Mouse (Mus musculus) left cerebral cortex, adult 18-20 months (tissue): ENCODE data around the gene Itpr2. TPM values are rescaled to one million over a fixed set of nuclear protein-coding genes. Genes with fewer than 3 reads are reported as not detected.

Experiments
- DNase-seq, 2 experiments: peaks; one replicate each; pipeline ENCODE4 v3.0.0; 2021 to 2022; ENCODE audit warnings: low spot score in 2 of 2, mixed read lengths in 1 of 2
- total RNA-seq, 2 experiments: library from RNA; stranded (reverse); gene quantifications; 2 replicates each; pipeline ENCODE4 v1.2.3; 2021

Itpr2 gene
- total RNA-seq, 2 experiments from 2014 or later = 10.7 to 13.3 TPM

- no peak for DNase-seq
Measured at GRCm38 (mm10) chr6:146352258-146352805, 149.7 kb downstream of the Itpr2 start.

DNA sequence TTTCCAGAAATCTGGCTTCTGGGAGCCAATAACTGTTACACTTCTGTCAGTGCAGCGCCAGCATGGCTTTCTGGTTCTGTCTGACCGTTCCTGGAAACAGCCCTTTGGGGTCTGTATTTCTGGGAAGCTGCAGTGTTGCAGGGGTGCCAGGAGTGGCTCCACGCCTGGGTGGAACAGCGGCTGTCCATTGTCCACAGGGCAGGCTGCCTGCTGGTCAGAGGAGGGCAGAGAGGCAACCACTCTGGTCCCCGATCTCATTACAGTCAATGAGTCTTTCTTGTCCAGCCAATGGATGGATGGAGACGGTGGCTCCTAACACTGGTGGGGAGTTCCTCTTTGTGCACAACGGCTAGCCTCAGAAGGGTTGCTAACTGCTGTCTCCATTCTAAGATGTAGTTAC lies 150.2 kb downstream of the Itpr2 start:
- no peak for DNase-seq

- DNase-seq = no peak
Measured at GRCm38 (mm10) chr6:146347568-146347967, 154.5 kb downstream of the Itpr2 start.

DNA sequence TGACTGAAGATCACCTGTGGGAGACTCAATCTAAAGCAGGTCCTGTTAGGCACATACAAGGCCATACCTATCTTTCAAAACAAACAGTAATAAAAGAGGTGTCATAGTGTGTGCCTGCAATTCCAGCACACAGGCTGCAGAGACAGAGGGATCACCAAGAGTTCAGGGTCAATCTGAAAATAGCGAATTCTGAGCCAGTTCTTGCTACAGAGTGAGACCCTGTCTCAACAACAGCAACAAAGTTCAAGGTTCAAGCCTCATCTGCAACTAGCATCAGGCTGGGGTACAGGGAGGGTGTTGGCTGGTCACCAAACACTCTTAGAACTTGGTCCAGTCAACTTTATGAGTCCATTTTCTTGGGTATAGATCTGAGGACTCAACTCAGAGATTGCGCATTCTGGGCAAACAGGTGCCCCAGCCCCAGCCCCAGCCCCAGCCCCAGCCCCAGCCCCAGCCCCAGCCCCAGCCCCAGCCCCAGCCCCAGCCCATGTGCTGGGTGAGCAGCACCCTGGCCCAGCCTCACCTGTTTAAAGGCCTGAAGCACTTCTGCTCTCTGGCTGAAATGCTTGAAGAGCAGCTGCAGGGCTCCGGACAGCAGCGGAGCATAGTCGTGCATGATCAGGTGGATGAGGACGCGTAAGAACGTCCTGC lies 155.4 kb downstream of the Itpr2 start:
- no peak for DNase-seq

DNA sequence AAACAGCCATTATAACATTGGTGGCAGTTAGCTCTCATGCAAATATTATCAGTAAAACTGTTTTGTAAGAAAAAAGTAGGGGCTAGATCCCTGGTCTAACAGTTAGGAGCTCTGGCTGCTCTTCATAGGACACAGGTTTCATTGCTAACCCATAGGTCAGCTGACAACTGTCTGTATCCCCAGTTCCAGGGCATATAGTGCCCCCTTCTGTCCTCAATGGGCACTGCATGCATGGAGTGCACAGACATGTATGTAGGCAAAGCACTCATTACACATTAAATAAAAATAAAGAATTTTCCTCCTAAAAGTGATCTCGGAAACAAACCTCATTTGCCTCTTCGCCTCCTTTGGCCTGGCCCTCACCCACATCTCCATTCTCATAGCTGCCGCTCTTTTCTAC lies 157.3 kb downstream of the Itpr2 start:
- no peak for DNase-seq

DNA sequence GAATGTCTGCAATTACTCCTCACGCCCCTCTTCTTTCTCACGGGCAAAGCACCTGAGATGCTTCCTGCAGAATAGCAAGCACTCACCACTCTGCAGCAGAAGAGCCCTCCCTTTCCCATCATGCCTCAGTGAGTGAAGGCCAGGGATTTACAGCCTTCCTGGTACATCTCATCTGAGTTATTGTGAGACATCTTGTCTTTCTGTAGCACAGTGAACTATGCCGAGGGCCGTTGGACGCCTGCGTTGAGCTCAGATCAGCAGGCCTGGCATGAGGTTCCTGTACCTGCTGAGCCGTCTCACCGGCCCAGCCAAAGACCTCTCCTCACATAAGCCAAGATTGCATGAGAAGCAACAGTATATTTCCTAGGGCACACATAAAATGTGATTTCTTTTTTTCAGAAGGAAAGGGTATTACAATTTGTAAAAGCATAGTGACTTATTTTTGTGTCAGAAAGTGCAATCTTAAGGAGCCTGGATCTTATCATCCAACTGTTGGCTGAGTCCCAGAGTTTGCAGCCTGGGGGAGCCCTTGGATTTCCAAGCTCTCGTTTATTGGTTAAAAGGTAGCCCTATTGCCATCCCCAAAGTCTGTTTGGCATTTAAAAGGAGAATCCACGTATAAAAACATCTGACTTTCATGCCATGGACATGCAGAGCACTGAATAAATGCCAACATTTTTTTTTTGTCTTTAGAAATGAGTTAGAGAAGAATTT lies 158.2 kb downstream of the Itpr2 start:
- no peak for DNase-seq

DNA sequence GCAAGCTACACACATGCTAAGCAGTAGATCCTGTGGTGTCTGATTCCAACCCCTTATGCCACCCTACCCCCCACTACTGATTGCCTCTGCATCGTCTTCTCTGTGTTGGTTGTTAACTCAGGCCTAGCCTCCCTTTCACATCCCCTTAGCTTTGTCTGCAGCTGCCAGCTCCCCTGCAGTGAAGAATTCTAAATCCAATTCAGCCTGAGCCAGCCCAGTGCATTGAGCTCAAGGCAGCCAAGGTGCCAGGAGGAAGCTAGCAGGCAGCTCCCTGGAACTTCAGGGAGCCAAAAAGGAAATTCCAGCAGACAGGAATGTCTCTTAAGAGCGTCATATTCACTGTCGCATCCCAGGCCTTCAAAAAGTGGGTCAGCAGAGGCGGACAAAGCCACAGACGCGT lies 159.0 kb downstream of the Itpr2 start:
- peak; percentile 13 to 42 for DNase-seq

DNA sequence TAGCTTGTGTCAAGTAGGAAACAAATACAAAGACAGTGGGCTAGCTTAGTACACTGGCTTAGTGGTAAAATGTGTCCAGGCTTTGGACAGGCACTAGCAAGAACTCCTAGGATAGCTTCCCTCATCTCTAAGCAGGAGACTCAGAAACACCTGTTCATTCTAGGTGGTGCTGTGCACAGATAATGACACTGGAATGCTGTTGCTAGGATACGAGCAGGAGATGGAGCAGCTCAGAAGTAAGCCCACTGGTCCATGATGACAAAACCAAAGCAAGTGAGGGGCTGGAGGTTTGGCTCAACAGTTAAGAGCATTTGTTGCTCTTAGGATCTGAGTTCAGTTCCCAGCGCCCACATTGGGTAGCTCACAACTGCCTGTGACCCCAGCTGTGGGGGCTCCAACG lies 160.1 kb downstream of the Itpr2 start:
- DNase-seq = no peak

DNA sequence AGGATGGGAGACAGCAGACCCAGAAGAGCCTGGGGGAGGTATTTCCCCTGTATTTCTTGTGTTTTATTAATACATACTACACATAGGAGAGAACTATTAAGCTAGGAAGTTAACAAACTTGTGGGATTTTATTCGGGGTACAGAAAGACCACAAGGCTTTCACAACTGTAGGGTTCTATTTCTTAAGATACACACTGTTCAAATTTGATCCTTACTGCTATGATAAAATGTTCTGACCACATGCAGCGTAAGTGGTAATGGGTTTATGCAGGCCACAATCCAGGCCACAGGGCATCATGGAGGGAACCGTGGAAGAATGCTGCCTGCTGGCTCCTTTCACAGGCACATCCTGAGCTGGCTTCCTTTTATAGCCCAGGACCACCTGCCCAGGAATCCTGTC lies 160.6 kb downstream of the Itpr2 start:
- no peak for DNase-seq

DNA sequence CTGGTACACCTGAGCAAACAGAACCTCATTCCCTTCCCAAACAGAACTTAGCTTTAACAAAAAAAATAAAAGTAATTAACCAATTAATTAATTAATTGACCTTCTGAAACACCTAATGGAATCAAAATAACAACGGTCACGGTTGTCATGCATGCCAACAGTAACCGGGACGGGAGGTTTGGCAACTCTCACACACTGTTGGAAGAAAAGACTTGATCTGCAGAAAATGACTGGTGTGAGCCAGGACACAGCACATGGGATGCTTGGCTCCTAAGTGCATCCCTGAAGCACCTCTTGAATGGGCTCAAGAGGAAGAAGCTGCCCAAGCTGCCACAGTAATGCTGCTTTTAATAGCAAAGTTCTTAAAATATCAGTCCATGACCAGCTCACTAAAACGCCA lies 161.1 kb downstream of the Itpr2 start:
- no peak for DNase-seq

DNA sequence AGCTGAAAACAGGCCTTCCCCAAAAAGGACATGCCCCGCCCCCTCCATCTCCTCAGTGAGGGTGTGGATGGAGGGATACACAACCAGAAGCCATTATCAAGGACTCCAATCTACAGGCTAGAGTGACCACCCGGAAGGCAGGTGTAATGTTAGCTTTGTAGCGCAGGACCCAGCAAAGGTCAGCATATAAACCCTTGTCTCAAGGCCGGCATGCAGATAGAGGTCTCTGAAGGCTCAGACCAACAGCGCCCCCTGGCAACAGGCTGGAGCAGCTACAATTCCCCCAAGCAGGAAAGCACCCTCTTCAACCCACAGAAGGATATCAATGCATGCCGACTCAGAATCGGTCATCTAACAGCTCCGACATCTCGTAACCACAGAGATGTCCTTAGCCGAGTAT lies 162.2 kb downstream of the Itpr2 start:
- peak; percentile 35 to 53 for DNase-seq

DNA sequence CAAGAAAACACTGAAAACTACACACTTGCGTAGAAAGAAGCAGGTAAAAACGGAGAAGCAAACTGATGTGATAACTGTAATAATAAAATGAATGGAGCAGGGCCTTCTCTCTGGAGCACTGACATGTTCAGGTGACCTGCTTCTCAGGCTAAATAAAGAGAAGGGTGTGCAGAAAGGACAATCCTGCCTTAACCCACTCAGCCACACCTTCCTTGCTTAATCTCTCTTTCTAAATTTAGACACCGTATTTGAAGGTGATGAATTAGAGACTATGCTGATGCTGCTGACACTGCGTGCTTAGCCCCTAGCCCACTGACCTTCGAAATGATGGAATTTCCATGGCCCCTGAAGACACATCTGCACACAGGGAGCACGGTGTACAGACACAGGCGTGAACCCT lies 164.8 kb downstream of the Itpr2 start:
- DNase-seq = no peak

GRCm38 (mm10) chr6:146335191-146335590 lies 166.8 kb downstream of the Itpr2 start:
- no peak for DNase-seq

DNA sequence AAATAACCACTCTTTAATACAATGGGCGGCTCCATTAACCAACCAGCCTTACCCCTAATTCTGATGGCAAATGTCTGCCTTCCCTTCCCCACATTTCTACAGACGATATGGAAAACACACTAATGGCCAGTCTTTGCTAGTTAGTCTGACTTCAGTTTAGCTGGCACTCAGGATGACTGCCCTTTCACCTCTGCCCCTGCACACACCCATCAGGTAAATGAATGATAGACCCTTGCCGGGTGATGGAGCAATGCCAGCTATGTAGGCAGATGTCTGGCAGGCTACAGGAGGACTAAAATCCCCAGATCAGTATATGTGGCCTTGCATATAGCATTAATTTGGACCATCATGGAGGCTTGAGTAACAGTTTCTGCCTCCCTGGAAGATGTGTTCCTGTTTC lies 168.5 kb downstream of the Itpr2 start:
- DNase-seq = no peak

GRCm38 (mm10) chr6:146331017-146331669 lies 170.9 kb downstream of the Itpr2 start:
- no peak for DNase-seq

DNA sequence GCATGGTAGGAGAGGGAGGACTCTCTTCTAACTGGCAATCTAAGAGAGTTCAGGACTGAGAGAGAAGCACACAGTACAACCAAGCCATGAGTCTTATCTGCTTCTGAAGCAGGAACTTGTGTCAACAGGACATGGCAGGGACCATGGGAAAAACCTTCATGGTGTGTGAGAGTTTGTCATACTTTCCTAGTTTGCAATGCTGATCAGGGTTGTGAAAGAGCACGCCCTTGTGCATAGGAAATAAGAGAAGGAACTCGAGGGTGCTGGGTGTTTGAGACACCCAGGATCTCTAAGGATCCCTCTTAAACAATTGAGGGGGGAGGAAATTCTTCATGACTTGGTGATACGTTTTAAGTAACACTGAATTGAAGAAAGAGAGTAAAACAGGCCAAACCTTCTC lies 172.9 kb downstream of the Itpr2 start:
- DNase-seq = no peak

GRCm38 (mm10) chr6:146326631-146327030 lies 175.4 kb downstream of the Itpr2 start:
- no peak for DNase-seq

DNA sequence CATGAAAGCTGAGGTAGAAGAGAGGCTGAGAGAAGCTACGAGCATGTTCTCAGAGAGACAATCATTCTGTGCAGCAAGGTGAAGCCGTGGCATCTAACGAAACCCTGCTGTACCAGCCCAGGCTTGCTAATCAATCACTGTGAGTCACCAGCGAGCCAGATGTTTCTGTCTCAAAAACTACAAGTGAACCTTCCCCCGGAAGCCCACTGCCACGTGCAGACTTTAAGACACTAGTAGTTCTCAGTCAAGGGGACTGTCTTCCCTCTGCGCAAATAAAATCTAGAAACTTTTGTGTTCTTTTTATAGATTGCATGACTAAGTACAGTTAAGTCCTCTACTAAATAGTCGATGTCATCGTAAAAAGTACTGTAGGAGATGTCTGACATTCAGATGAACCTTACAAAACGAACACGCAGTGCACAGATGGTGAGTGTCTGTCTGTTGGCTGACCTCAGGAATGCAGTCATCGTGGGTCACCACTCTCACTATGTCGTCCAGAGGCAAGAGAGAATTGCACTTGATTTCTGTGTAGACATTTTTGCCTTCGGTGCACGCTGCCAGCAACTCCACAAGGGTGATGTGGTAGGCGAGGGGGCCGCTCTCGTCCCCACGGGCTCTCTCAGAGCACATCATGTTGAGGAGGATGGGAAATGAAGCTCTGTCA lies 177.3 kb downstream of the Itpr2 start:
- no peak for DNase-seq

GRCm38 (mm10) chr6:146322555-146322954 lies 179.5 kb downstream of the Itpr2 start:
- no peak for DNase-seq

DNA sequence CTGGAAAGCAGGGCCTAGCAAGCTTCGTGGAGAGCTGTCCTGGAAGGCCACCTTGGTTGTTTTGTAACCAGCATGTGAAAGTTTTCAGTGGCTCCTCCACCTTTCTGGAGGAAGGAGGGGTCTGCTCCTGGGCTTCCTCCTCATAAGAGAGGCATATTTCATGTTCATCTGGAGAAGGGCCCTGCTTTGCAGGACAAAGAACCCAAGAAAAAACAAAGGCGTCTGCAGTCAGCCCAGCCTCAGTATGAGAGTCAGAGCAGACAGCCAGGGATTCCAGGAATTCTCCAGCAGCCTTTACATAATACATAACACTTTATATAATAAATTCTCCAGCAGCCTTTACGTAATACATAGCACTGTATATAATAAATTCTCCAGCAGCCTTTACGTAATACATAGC lies 180.1 kb downstream of the Itpr2 start:
- DNase-seq = no peak

DNA sequence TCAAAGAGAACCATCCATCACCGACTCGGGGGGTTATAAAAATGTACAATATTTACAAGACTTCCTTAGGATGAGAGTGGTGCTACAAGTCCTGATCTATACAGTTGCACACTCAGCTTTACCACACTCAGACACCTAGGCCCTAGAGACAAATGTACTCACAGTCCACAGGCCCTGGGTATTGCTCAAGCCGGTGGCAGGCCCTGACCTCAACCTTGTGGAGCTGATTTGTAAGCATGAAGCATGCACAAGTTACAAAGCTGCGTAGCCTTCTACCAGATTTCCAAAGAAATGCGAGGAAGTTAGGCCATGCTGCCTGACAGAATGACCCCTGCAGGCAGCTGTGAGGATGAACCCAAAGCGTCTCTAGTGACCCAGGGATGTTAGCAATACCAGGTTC lies 185.6 kb downstream of the Itpr2 start:
- DNase-seq = no peak

GRCm38 (mm10) chr6:146315153-146315552 lies 186.9 kb downstream of the Itpr2 start:
- DNase-seq = no peak
